Mouse (Mus musculus): ENCODE results near the gene Sik2. TPM values are rescaled to one million over a fixed set of nuclear protein-coding genes. Genes with fewer than 3 reads are reported as not detected.

Sik2 gene
- total RNA-seq (2014; rRNA removed) (36.7 and 38.2 TPM in 2 replicates), polyA plus RNA-seq (2015; fragmentation: Nextera tagmentation; extraction: Ambion mirVana) (15.9 and 20.5 TPM in 2 replicates)

- Histone ChIP-seq H3K27ac (ENCODE audit: low read depth, low read length) (peak within 1 kb of the TSS; percentile 80), H3K4me2 (ENCODE audit: low read depth) (peak within 1 kb of the TSS; percentile 81), H3K9me3 (ENCODE audit: low read length) (no peaks in the 10 kb centered on the region), H3K36me3 (ENCODE audit: insufficient read depth) (no peaks in the 10 kb centered on the region), H3K4me3 (ENCODE audit: low read depth, low read length) (peak within 1 kb of the TSS; percentile 96), H3K4me1 (ENCODE audit: insufficient read depth) (peaks cover 3% of the 10 kb centered on the region; the same call in 1 of the 2 replicates), H3K9ac (peak within 1 kb of the TSS; percentile 94), H3K27me3 (ENCODE audit: insufficient read depth, low read length) (no peaks in the 10 kb centered on the region)
- WGBS, result 0% methylated on average over 47 of the region's 85 CpGs
- peak; percentile 93 for TF ChIP-seq CTCF (IDR thresholded peaks at IDR 0.05; ENCODE audit: low read depth)
- ATAC-seq (peak; percentile 97), DNase-seq (peak; percentile 94)
These were observed at the start of gene Sik2 for GRCm38 (mm10) chr9:51008841-51009655. Gene Sik2, minus strand, starts transcription at chr9:51009073.

GRCm38 (mm10) chr9:51056360-51057324, 47.8 kb upstream of the Sik2 start:
- no peak overlapping the region for H3K9ac ChIP-seq
- H3K36me3 ChIP-seq (ENCODE audit: insufficient read depth), result no peaks in the 10 kb centered on the region
- TF ChIP-seq CTCF (IDR thresholded peaks at IDR 0.05; ENCODE audit: low read depth), result no peak
- 76% methylated on average over 3 of the region's 3 CpGs for WGBS
- no peaks in the 10 kb centered on the region for H3K27me3 ChIP-seq (ENCODE audit: insufficient read depth, low read length)
- H3K9me3 ChIP-seq (ENCODE audit: low read length), result no peaks in the 10 kb centered on the region
- DNase-seq, result no peak
- ATAC-seq, result no peak
- H3K4me1 ChIP-seq (ENCODE audit: insufficient read depth), result no peaks in the 10 kb centered on the region
- no peak overlapping the region for H3K4me2 ChIP-seq (ENCODE audit: low read depth)
- H3K27ac ChIP-seq (ENCODE audit: low read depth, low read length), result no peak overlapping the region
- no peak overlapping the region for H3K4me3 ChIP-seq (ENCODE audit: low read depth, low read length)

GRCm38 (mm10) chr9:51052180-51052579, 43.3 kb upstream of the Sik2 start:
- no peaks in the 10 kb centered on the region for H3K36me3 ChIP-seq (ENCODE audit: insufficient read depth)
- H3K27me3 ChIP-seq (ENCODE audit: insufficient read depth, low read length), result no peaks in the 10 kb centered on the region
- 73% methylated on average over 3 of the region's 3 CpGs for WGBS
- no peak overlapping the region for H3K4me2 ChIP-seq (ENCODE audit: low read depth)
- H3K9me3 ChIP-seq (ENCODE audit: low read length), result no peaks in the 10 kb centered on the region
- H3K27ac ChIP-seq (ENCODE audit: low read depth, low read length), result no peak overlapping the region
- TF ChIP-seq CTCF (IDR thresholded peaks at IDR 0.05; ENCODE audit: low read depth), result peak; percentile 54
- no peak overlapping the region for H3K9ac ChIP-seq
- H3K4me1 ChIP-seq (ENCODE audit: insufficient read depth), result no peaks in the 10 kb centered on the region
- peak; percentile 21 for DNase-seq
- H3K4me3 ChIP-seq (ENCODE audit: low read depth, low read length), result no peak overlapping the region
- no peak for ATAC-seq

GRCm38 (mm10) chr9:51042136-51042535, 33.3 kb upstream of the Sik2 start:
- WGBS, result 82% methylated on average over 6 of the region's 6 CpGs
- ATAC-seq (no peak), DNase-seq (no peak)

GRCm38 (mm10) chr9:51041491-51041980, 32.7 kb upstream of the Sik2 start:
- no peak for DNase-seq
- no peak overlapping the region for H3K9ac ChIP-seq
- no peaks in the 10 kb centered on the region for H3K36me3 ChIP-seq (ENCODE audit: insufficient read depth)
- H3K4me3 ChIP-seq (ENCODE audit: low read depth, low read length), result no peak overlapping the region
- ATAC-seq, result no peak
- no peak overlapping the region for H3K4me2 ChIP-seq (ENCODE audit: low read depth)
- no peak overlapping the region for H3K27ac ChIP-seq (ENCODE audit: low read depth, low read length)
- no peaks in the 10 kb centered on the region for H3K4me1 ChIP-seq (ENCODE audit: insufficient read depth)
- no peaks in the 10 kb centered on the region for H3K9me3 ChIP-seq (ENCODE audit: low read length)
- 90% methylated on average over 7 of the region's 7 CpGs for WGBS
- H3K27me3 ChIP-seq (ENCODE audit: insufficient read depth, low read length), result no peaks in the 10 kb centered on the region
- TF ChIP-seq CTCF (IDR thresholded peaks at IDR 0.05; ENCODE audit: low read depth), result no peak

More at GRCm38 (mm10) chr9:51042136-51042535, 33.3 kb upstream of the Sik2 start:
- Histone ChIP-seq H3K9me3 (ENCODE audit: low read length) (no peaks in the 10 kb centered on the region), H3K4me1 (ENCODE audit: insufficient read depth) (no peaks in the 10 kb centered on the region), H3K27me3 (ENCODE audit: insufficient read depth, low read length) (no peaks in the 10 kb centered on the region), H3K4me3 (ENCODE audit: low read depth, low read length) (no peak overlapping the region), H3K4me2 (ENCODE audit: low read depth) (no peak overlapping the region), H3K36me3 (ENCODE audit: insufficient read depth) (no peaks in the 10 kb centered on the region), H3K27ac (ENCODE audit: low read depth, low read length) (no peak overlapping the region), H3K9ac (no peak overlapping the region)
- TF ChIP-seq CTCF (IDR thresholded peaks at IDR 0.05; ENCODE audit: low read depth), result no peak

GRCm38 (mm10) chr9:51032785-51033529, 24.1 kb upstream of the Sik2 start:
- WGBS, result 76% methylated on average over 3 of the region's 3 CpGs
- H3K4me2 ChIP-seq (ENCODE audit: low read depth), result no peak overlapping the region
- ATAC-seq, result no peak

More at GRCm38 (mm10) chr9:51032785-51033529, 24.1 kb upstream of the Sik2 start:
- Histone ChIP-seq H3K4me1 (ENCODE audit: insufficient read depth) (no peaks in the 10 kb centered on the region), H3K27ac (ENCODE audit: low read depth, low read length) (no peak overlapping the region), H3K9me3 (ENCODE audit: low read length) (no peaks in the 10 kb centered on the region), H3K27me3 (ENCODE audit: insufficient read depth, low read length) (no peaks in the 10 kb centered on the region), H3K9ac (no peak overlapping the region), H3K36me3 (ENCODE audit: insufficient read depth) (no peaks in the 10 kb centered on the region), H3K4me3 (ENCODE audit: low read depth, low read length) (no peak overlapping the region)
- DNase-seq, result no peak
- no peak for TF ChIP-seq CTCF (IDR thresholded peaks at IDR 0.05; ENCODE audit: low read depth)
